Mouse (Mus musculus): ENCODE data around the gene Mdfi.
"Not testable (repeated sequence)": the region's sequence is repeated elsewhere in the genome, so short reads cannot be mapped to it uniquely, and the experiment has no call there.

Gene Mdfi

GRCm38 (mm10) chr17:47834482-47834767 lies at the start of gene Mdfi:
Mdfi (minus strand) TSS chr17:47834691.
- no peak for DNase-seq (ENCODE audit: inconsistent ontology term)

DNA sequence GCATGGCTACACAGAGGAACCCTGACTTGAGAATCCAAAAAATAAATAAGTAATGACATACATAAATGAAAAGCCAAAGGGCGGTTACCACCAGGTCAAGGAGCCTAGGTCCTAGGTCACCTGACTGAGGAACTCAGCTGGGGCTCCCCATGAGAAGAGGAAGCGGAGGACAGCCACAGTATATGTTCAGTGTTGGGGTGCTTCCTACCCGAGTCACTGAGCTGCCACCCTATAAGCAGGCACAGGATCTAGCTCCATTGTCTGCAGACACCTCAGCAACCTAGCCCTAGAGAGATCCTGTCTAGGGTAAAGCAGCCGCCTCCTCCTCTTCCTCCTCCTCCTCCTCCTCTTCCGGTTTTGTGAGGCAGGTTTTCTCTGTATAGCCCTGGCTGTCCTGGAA lies 48.6 kb upstream of the Mdfi start:
- no peak for DNase-seq (ENCODE audit: inconsistent ontology term)

- peak; percentile 35 for DNase-seq (ENCODE audit: inconsistent ontology term)
These were observed 46.8 kb upstream of the Mdfi start for GRCm38 (mm10) chr17:47881330-47881729.

DNA sequence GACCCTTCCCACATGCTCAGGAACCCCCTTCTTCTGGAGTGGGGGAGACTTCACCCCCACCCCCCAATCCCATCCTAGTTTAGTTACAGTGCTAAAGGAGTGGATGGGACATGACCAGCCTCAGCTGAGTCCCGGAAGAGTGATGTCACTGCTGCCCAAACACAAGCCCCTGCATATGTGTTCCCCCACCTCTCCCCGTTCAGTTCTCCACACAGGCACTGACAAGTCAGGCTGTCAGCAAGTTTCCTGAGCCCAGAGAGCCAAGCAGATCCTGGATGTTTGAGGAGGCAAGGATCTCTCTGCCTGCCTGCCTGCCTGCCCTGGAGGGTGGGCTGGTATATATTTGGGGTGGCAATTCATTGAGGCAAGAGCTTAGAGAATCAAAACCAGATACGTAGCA lies 44.7 kb upstream of the Mdfi start:
- DNase-seq (ENCODE audit: inconsistent ontology term), result no peak

GRCm38 (mm10) chr17:47878378-47879089 lies 44.0 kb upstream of the Mdfi start:
- DNase-seq (ENCODE audit: inconsistent ontology term), result peak; percentile 15

DNA sequence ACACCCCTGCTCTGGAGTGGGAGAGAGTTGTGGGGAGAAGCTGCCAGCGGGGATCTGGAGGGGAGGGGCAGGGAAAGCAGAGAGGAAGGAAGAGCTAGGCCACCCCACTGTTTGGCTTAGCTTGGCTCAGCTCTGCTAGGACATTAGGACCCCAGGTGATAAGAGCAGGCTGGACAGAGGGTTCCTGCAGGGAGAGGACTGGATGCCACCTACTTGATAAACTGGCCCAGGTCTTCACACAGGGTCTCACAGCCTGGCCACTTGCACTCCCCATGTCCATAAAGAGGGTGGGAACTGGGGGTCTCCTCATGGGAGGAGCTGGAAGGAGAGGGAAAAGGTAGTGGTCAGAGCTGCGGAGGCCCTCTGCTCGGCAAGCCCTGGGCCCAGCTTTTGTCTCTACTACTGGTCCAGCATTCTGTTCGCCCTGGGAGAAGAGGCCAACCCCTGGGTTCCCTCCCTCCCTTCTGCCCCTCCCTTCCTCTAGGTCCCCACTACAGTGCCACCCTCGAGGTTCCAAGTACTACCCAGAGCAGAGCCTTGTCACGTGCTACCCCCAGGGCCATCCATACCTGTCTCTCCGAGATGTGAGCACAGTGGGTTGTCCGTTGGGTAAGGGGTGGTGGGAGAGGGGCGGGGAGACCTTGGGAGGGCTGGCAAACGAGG lies 43.4 kb upstream of the Mdfi start:
- no peak for DNase-seq (ENCODE audit: inconsistent ontology term)

- DNase-seq (ENCODE audit: inconsistent ontology term), result peak; percentile 67
These were observed 42.6 kb upstream of the Mdfi start for GRCm38 (mm10) chr17:47876776-47877714.

DNA sequence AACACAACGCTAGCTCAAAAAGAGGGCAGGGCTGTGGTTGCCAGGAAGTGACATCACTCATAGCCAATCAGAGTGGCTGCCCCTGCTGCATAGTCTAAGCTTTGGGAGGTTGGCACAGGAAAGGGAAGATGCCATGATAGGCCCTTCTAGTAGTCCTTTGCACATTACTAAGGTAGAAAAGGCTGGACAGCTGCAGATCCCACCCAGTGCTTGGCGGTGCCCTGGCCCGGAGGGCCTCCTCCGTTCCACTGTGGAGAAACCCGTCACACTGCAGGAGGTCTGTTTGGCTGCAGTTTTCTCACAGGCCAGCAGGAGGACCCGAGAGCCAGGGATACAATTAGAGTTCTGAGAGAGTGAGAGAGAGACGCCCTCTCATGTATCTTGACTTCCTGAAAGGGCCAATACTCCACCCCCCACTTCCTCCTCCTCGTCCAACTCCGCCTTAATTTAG lies 38.9 kb upstream of the Mdfi start:
- DNase-seq (ENCODE audit: inconsistent ontology term), result peak; percentile 52

DNA sequence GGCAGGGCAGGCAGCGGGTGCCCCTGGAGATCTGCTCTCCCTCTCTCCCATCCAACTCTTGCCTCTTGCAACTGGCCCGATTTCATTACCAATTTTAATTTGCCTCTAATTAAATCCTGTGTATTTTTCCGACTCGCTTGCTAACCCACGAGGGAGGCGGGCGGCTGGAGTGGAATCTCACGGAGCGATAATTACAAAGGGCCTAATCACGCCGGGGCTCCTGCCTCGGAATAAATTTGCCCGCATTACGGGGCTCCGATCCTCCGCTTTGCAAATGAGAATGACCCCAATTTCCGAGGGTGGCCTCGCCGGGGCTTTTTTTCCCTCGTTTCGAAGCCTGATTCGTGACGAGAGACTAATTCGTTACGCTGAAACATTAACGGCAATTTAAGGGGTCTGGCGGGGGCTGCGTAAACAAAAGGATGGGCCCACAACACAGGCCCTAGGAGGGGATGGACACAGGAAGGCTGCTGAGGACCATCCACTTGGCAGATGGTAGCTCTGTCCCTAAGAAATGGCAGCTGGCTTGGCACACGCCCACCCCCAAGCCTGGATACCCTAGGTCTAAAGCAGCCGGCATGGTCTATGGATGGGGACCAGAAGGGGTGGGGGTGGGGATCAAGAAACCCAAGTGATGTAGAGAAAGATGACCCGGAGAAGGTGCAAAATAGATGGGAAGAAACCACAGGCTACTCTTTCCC lies 38.0 kb upstream of the Mdfi start:
- DNase-seq (ENCODE audit: inconsistent ontology term), result no peak

DNA sequence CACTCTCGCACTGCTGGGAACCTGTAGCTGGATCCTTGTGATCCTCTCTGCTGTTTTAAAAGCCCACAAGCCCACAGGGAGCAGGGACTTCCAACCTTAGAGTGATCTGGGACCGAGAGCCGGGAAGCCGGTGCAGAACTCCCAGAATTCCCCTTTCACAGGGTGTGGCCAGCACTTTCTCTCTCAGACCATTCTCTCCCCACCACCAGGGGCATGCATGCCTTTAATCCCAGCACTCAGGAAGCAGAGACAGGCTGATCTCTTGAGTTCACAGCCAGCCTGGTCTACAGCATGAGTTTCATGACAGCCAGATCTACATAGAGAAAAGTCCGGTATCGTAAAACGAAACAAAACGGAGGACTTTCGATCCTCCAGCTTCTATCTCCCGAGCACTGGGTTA lies 35.4 kb upstream of the Mdfi start:
- DNase-seq (ENCODE audit: inconsistent ontology term), result no peak

GRCm38 (mm10) chr17:47866037-47866436 lies 31.5 kb upstream of the Mdfi start:
- DNase-seq (ENCODE audit: inconsistent ontology term), result no peak

GRCm38 (mm10) chr17:47864496-47864895 lies 30.0 kb upstream of the Mdfi start:
- peak; percentile 80 for DNase-seq (ENCODE audit: inconsistent ontology term)

GRCm38 (mm10) chr17:47863437-47863836 lies 28.9 kb upstream of the Mdfi start:
- no peak for DNase-seq (ENCODE audit: inconsistent ontology term)

GRCm38 (mm10) chr17:47863023-47863422 lies 28.5 kb upstream of the Mdfi start:
- DNase-seq (ENCODE audit: inconsistent ontology term), result no peak

DNA sequence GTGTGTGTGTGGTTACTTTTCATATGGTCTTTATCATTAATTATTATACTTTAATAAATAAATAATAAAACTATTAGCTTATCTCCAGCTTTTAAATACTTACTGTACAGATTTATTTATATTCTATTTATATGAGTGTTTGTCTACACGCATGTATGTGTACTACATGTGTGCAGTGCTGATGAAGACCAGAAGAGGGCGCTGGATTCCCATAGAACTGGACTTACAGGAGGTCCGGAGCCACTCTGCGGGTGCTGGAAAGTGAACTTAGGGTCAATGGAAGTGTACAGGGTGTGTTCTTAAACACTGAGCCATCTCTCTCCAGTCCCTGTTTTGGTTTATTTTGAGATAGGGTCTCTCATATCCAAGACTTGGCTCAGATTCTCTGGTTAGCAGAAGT lies 21.1 kb upstream of the Mdfi start:
- DNase-seq (ENCODE audit: inconsistent ontology term), result no peak

DNA sequence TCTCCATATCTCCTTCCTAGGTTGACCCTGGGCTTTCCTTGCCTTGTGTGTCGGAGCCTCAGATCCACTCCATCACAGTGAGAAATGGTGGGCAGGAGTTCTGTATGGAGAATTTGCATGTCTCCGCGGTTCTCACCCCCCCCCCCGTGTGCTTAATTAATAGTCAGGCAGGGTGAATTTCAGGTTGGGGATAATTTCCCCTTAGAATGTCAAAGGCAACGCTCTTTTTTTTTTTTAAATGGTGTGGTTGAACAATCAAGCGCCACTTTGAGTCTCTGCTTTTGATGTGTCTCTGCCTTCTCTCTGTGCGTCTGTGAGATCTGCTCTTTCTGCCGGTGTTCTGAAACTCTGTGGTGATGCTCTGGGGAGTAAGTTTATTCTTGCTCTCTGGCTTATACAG lies 20.4 kb upstream of the Mdfi start:
- DNase-seq (ENCODE audit: inconsistent ontology term), result no peak

DNA sequence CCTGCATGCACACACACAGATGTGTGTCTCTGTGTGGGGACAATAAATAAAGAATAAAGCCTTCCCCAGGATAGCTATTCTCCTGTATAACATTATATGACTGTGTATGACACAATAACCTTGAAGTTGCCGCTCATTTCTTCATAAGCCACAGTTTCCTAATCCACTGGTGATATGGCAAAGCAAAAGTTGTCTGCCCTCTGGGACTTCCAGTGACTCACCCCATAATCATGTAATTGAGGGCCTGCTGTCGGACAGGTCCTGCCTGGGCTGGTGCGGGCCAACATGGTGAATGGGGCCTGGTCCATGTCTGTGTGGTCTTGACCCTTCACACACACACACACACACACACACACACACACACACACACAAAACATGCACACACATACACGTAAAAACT lies 19.3 kb upstream of the Mdfi start:
- DNase-seq (ENCODE audit: inconsistent ontology term), result no peak

GRCm38 (mm10) chr17:47853336-47853735 lies 18.8 kb upstream of the Mdfi start:
- DNase-seq (ENCODE audit: inconsistent ontology term), result no peak

- not testable (repeated sequence) for DNase-seq (ENCODE audit: inconsistent ontology term)
These were observed 17.4 kb upstream of the Mdfi start for GRCm38 (mm10) chr17:47851798-47852360.

GRCm38 (mm10) chr17:47850639-47851314 lies 16.3 kb upstream of the Mdfi start:
- no peak for DNase-seq (ENCODE audit: inconsistent ontology term)

GRCm38 (mm10) chr17:47850035-47850434 lies 15.5 kb upstream of the Mdfi start:
- no peak for DNase-seq (ENCODE audit: inconsistent ontology term)
